Comparison of ENCODE assay signal across 8 mouse cellular contexts in the genomic region with DNA sequence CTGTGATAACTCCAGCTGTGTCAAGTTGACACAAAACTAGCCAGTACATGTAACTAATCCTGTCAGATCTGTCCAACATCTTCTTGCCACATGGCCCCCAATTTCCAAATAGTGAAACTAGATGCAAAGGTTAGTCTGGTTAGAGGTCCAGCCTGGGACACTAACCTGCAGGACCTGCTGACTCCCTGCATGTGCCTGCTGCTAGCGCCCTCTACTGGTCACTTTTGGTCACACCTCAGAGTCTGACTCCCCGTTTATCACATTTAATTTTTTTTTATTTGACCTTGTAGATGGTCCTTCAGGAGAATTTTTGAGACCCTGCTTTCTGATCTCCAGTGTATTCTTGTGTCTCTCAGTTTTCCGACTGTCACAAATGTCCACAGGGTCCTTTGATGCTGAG. TPM values are rescaled to one million over a fixed set of nuclear protein-coding genes. Genes with fewer than 3 reads are reported as not detected.
DNase-seq lines count a peak whose midpoint lies in the region; ATAC-seq and TF ChIP-seq lines count a peak whose summit lies in the region.

No protein-coding gene starts in this region.

- no peak overlapping the region for H3K4me3 ChIP-seq in forebrain, embryonic 11.5 days (ENCODE audit: low read depth, low read length)
- no peak overlapping the region for H3K4me3 ChIP-seq in forebrain, embryonic 16.5 days (replicated peaks; ENCODE audit: low read length)
- no peak overlapping the region for H3K4me3 ChIP-seq in lung, adult 2 months (replicated peaks; ENCODE audit: extremely low read depth, low read depth, low read length)

- no peak for ATAC-seq in forebrain, embryonic 11.5 days (replicated peaks; ENCODE audit: low FRiP score)
- no peak for ATAC-seq in forebrain, embryonic 16.5 days

- WGBS in forebrain, embryonic 11.5 days = 20% methylated on average over 3 of the region's 3 CpGs
- 18% methylated on average over 3 of the region's 3 CpGs for WGBS in forebrain, embryonic 16.5 days
- 14% methylated on average over 3 of the region's 3 CpGs for WGBS in lung, adult 2 months

- H3K4me2 ChIP-seq in forebrain, embryonic 11.5 days (ENCODE audit: low read depth, low read length, severe bottlenecking) = no peak overlapping the region
- no peak overlapping the region for H3K4me2 ChIP-seq in forebrain, embryonic 16.5 days (ENCODE audit: low read length)

- peak; percentile 96 for TF ChIP-seq CTCF in lung, adult 2 months (IDR thresholded peaks at IDR 0.05; ENCODE audit: insufficient read depth, low read length)

- H3K36me3 ChIP-seq in forebrain, embryonic 11.5 days (ENCODE audit: control insufficient read depth, insufficient read depth, low read length) = no peaks in the 10 kb centered on the region
- no peaks in the 10 kb centered on the region for H3K36me3 ChIP-seq in forebrain, embryonic 16.5 days (ENCODE audit: control insufficient read depth, insufficient read depth)

- DNase-seq in forebrain, embryonic 11.5 days (ENCODE audit: low spot score) = peak; percentile 76
- peak; percentile 36 for DNase-seq in ovary, postnatal 14 days (ENCODE audit: low spot score)
- no peak for DNase-seq in ovary, adult 18-20 months (ENCODE audit: low spot score)
- DNase-seq in cerebellum, adult 11-12 months = peak; percentile 31
- DNase-seq in gonadal fat pad, adult 2 months (ENCODE audit: low read depth) = peak; percentile 28
- peak; percentile 57 for DNase-seq in lung, adult 2 months
- DNase-seq in spleen, postnatal 10 days (ENCODE audit: low spot score in 2 of 2) = peak; percentile 49 to 77

- TF ChIP-seq POLR2A in lung, adult 2 months (IDR thresholded peaks at IDR 0.05; ENCODE audit: borderline replicate concordance, extremely low read depth, low read depth, low read length) = no peak

- H3K4me1 ChIP-seq in forebrain, embryonic 11.5 days (replicated peaks; ENCODE audit: control insufficient read depth, insufficient read depth, low read length) = no peaks in the 10 kb centered on the region
- H3K4me1 ChIP-seq in forebrain, embryonic 16.5 days (replicated peaks; ENCODE audit: control insufficient read depth, insufficient read depth, low read length) = no peaks in the 10 kb centered on the region
- H3K4me1 ChIP-seq in lung, adult 2 months (ENCODE audit: control insufficient read depth, insufficient read depth, low read length) = no peaks in the 10 kb centered on the region

- no peak overlapping the region for H3K27ac ChIP-seq in forebrain, embryonic 11.5 days (ENCODE audit: low read depth, low read length)
- H3K27ac ChIP-seq in forebrain, embryonic 16.5 days (ENCODE audit: low read length) = no peak overlapping the region

- no peaks in the 10 kb centered on the region for H3K27me3 ChIP-seq in forebrain, embryonic 11.5 days (ENCODE audit: control insufficient read depth, insufficient read depth, low read length)
- H3K27me3 ChIP-seq in forebrain, embryonic 16.5 days (replicated peaks; ENCODE audit: control insufficient read depth, insufficient read depth, low read length) = no peaks in the 10 kb centered on the region

- H3K9ac ChIP-seq in forebrain, embryonic 11.5 days (ENCODE audit: low read length) = no peak overlapping the region
- H3K9ac ChIP-seq in forebrain, embryonic 16.5 days (replicated peaks; ENCODE audit: low read depth, low read length) = no peak overlapping the region

- H3K9me3 ChIP-seq in forebrain, embryonic 11.5 days (ENCODE audit: control insufficient read depth, low read length) = no peaks in the 10 kb centered on the region
- H3K9me3 ChIP-seq in forebrain, embryonic 16.5 days (ENCODE audit: control insufficient read depth, low read length) = no peaks in the 10 kb centered on the region

RNA-seq across cellular contexts. Expression of gene Mllt1, which starts 15.7 kb away (rescaled TPM):
- polyA plus RNA-seq in forebrain, embryonic 11.5 days (2014; fragmentation: Nextera tagmentation; extraction: Ambion mirVana) = 56.7 and 57.2 TPM in 2 replicates
- 86.1 and 86.7 TPM in 2 replicates for polyA plus RNA-seq in forebrain, embryonic 16.5 days (2015; fragmentation: Nextera tagmentation; extraction: Ambion mirVana)
- 33.6 and 36.4 TPM in 2 replicates for polyA plus RNA-seq in gonadal fat pad, adult 2 months (2012; rRNA removed)
- polyA plus RNA-seq in lung, adult 2 months (2012; rRNA removed) = 58.2 and 59.4 TPM in 2 replicates

RNA-seq across cellular contexts. Expression of gene Acer1, which starts 31.0 kb away (rescaled TPM):
- polyA plus RNA-seq in forebrain, embryonic 11.5 days (2014; fragmentation: Nextera tagmentation; extraction: Ambion mirVana) = not detected in 2 replicates
- polyA plus RNA-seq in forebrain, embryonic 16.5 days (2015; fragmentation: Nextera tagmentation; extraction: Ambion mirVana) = not detected in 2 replicates
- not detected in 2 replicates for polyA plus RNA-seq in gonadal fat pad, adult 2 months (2012; rRNA removed)
- polyA plus RNA-seq in lung, adult 2 months (2012; rRNA removed) = 0.25 and 6.2 TPM in 2 replicates

RNA-seq across cellular contexts. Expression of gene Clpp, which starts 39.2 kb away (rescaled TPM):
- 151 and 166 TPM in 2 replicates for polyA plus RNA-seq in forebrain, embryonic 11.5 days (2014; fragmentation: Nextera tagmentation; extraction: Ambion mirVana)
- polyA plus RNA-seq in forebrain, embryonic 16.5 days (2015; fragmentation: Nextera tagmentation; extraction: Ambion mirVana) = 153 and 178 TPM in 2 replicates
- 171 and 183 TPM in 2 replicates for polyA plus RNA-seq in gonadal fat pad, adult 2 months (2012; rRNA removed)
- polyA plus RNA-seq in lung, adult 2 months (2012; rRNA removed) = 103 and 108 TPM in 2 replicates

RNA-seq across cellular contexts. Expression of gene Alkbh7, which starts 46.2 kb away (rescaled TPM):
- 29.3 and 34.8 TPM in 2 replicates for polyA plus RNA-seq in forebrain, embryonic 11.5 days (2014; fragmentation: Nextera tagmentation; extraction: Ambion mirVana)
- 40.1 and 45.8 TPM in 2 replicates for polyA plus RNA-seq in forebrain, embryonic 16.5 days (2015; fragmentation: Nextera tagmentation; extraction: Ambion mirVana)
- polyA plus RNA-seq in gonadal fat pad, adult 2 months (2012; rRNA removed) = 32.3 and 38.3 TPM in 2 replicates
- polyA plus RNA-seq in lung, adult 2 months (2012; rRNA removed) = 24.1 and 26.0 TPM in 2 replicates

RNA-seq across cellular contexts. Expression of gene Pspn, which starts 48.9 kb away (rescaled TPM):
- polyA plus RNA-seq in forebrain, embryonic 11.5 days (2014; fragmentation: Nextera tagmentation; extraction: Ambion mirVana) = 0.76 TPM in 1 of 2 replicates, not detected in the other
- 0.60 and 1.0 TPM in 2 replicates for polyA plus RNA-seq in forebrain, embryonic 16.5 days (2015; fragmentation: Nextera tagmentation; extraction: Ambion mirVana)
- not detected in 2 replicates for polyA plus RNA-seq in gonadal fat pad, adult 2 months (2012; rRNA removed)
- polyA plus RNA-seq in lung, adult 2 months (2012; rRNA removed) = not detected in 2 replicates
